Mouse (Mus musculus): Measurements from ENCODE around the gene Rnaset2a. TPM values are rescaled to one million over a fixed set of nuclear protein-coding genes. Genes with fewer than 3 reads are reported as not detected.
"Not testable (repeated sequence)": the region's sequence is repeated elsewhere in the genome, so short reads cannot be mapped to it uniquely, and the experiment has no call there.

Rnaset2a gene
- polyA plus RNA-seq (2016; fragmentation: Nextera tagmentation; extraction: Ambion mirVana) = 16.2 and 16.4 TPM in 2 replicates

DNA sequence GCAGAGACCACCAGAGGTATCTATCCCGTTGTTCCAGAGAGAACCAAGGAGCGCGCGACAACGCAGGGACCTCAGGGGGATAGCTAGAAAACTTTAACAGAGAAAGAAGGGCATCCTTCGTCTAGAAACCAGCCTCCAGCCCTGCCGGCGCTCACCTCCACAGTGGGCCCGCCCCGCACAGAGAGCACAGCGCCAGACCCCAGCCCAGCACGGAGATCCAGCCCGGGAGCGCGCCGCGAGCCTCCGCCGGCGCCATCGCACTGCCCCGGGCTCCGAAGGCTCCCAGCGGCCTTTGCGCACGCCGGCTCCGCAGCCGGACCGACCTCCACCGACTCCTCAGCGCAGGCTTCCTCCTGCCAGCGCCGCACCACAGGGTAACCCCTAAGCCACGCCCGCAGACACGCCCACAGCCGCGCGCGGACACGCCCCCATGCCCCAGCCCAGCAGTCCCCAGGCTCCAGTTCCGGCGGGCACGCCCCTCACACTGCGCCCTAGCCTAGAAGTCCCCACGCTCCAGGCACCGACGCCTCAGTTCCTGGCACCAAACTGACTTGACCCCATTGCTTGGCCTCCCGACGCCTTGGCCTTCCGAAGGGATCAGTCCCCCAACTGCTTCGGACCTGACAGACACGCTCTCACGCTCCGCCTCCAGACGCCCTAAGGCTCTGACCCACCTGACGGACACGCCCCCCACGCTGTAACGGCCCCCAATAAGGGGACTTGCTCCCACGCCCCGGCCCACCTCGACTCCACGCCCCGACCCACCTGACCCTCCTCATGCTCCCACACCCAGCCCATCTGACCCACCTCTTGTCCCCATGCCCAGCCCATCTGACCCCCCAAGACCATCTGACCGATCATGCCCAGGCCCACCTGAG is at the start of gene Rnaset2a, which contains the start of gene Gm49673:
TSS of gene Rnaset2a (minus strand) at position 659 of the 878 bp plus-strand sequence.
TSS of gene Gm49673 (minus strand) at position 350 of the 878 bp plus-strand sequence.
- not testable (repeated sequence) for H3K9me3 ChIP-seq (replicated peaks); H3K4me1 ChIP-seq; H3K27me3 ChIP-seq (ENCODE audit: low read depth, poor library complexity, severe bottlenecking); H3K36me3 ChIP-seq
- Histone ChIP-seq H3K4me3 (peak within 1 kb of the TSS; percentile 59), H3K27ac (replicated peaks) (peak within 1 kb of the TSS; percentile 84)
- under 1% methylated on average over 40 of the region's 67 CpGs for WGBS
- peak; percentile 27 for DNase-seq (ENCODE audit: low spot score)

- WGBS = 77% methylated on average over 3 of the region's 3 CpGs
These were observed 49.8 kb upstream of the Rnaset2a start for GRCm38 (mm10) chr17:8197652-8198051.

DNA sequence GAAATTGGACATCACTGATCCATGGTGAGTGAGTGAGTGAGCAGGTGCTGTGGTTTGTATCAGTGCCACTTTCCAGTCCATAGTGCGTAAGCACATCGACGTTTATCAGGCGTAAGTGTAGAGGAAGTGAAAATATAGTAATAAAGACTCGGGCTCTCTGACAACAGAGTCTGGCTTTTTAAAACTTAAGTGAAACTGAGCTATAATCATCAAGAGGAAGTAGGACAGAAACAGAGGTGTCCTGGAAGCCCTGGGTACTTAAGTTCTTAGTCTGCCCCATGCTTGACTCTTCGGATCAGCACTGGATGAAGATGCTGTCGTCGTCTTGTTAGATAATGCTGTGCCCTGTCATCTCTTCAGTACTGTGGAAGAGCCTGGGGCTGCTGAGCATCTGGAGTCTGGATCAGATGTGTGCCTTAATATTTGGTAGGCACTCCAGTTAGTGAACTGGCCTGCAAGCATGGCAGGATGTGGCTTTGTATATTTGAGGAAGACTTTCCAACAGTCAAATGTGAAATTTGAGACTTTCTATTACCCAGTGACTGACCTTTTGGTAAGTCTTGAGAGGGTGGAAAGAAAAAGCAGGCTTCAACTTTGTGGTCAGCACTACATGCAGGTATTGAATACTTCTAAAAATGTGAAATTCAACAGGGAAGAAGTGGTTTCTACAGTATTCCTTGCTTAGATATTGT is 47.9 kb upstream of the Rnaset2a start:
- Histone ChIP-seq H3K36me3 (peaks cover 61% of the 10 kb centered on the region), H3K27me3 (ENCODE audit: low read depth, poor library complexity, severe bottlenecking) (no peaks in the 10 kb centered on the region), H3K9me3 (replicated peaks) (no peaks in the 10 kb centered on the region), H3K4me3 (no peak overlapping the region), H3K27ac (replicated peaks) (no peak overlapping the region), H3K4me1 (no peaks in the 10 kb centered on the region)
- WGBS = 96% methylated on average over 8 of the region's 8 CpGs
- no peak for DNase-seq (ENCODE audit: low spot score)

More at GRCm38 (mm10) chr17:8197652-8198051, 49.8 kb upstream of the Rnaset2a start:
- no peaks in the 10 kb centered on the region for H3K27me3 ChIP-seq (ENCODE audit: low read depth, poor library complexity, severe bottlenecking)
- no peak overlapping the region for H3K27ac ChIP-seq (replicated peaks)
- H3K36me3 ChIP-seq = peaks cover 43% of the 10 kb centered on the region
- no peaks in the 10 kb centered on the region for H3K4me1 ChIP-seq
- DNase-seq (ENCODE audit: low spot score) = no peak
- no peaks in the 10 kb centered on the region for H3K9me3 ChIP-seq (replicated peaks)
- no peak overlapping the region for H3K4me3 ChIP-seq

DNA sequence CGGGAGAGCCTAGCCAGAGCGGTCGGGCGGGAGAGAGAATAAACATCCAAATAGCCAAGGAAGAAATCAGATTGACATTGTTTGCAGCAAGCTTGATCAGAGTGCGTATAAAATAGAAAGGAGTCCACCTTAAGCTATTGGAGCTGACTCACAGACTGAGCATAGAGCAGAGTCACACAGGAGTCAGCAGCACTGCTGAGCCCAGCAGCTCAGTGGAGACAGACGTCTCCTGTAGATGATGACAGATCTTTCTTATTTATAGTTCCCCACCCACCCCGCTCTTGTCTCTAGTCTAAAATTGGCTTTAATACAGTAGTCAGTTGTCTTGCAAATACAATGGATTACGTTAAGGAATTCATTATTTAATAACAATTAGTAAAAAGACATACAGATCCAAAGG is 45.8 kb upstream of the Rnaset2a start:
- Histone ChIP-seq H3K36me3 (peaks cover 82% of the 10 kb centered on the region), H3K4me3 (no peak overlapping the region), H3K27me3 (ENCODE audit: low read depth, poor library complexity, severe bottlenecking) (no peaks in the 10 kb centered on the region), H3K4me1 (no peaks in the 10 kb centered on the region), H3K9me3 (replicated peaks) (no peaks in the 10 kb centered on the region), H3K27ac (replicated peaks) (no peak overlapping the region)
- DNase-seq (ENCODE audit: low spot score) = no peak
- 94% methylated on average over 8 of the region's 8 CpGs for WGBS

DNA sequence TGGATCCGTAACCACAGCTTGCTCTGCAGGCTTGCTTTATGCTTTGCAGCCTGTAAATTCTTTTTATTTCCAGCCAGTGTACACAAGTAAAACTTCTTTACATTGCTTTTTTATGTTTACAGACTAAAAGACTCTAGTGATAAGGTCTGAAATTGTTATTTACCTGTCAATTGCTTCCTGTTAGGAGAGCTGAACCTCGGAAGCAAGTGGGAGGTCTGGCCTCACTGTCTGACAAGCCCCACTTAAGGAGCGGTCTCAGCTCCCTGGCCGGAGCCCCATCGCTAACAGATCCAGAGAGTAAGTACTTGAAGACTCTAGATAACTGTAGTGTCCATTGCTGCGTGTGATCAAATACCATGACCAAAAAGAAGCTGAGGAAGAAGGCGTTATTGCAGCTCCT is 36.3 kb upstream of the Rnaset2a start:
- Histone ChIP-seq H3K36me3 (peaks cover 92% of the 10 kb centered on the region), H3K4me1 (no peaks in the 10 kb centered on the region), H3K27me3 (ENCODE audit: low read depth, poor library complexity, severe bottlenecking) (no peaks in the 10 kb centered on the region), H3K4me3 (no peak overlapping the region), H3K27ac (replicated peaks) (no peak overlapping the region), H3K9me3 (replicated peaks) (no peaks in the 10 kb centered on the region)
- no peak for DNase-seq (ENCODE audit: low spot score)
- 92% methylated on average over 7 of the region's 7 CpGs for WGBS

DNA sequence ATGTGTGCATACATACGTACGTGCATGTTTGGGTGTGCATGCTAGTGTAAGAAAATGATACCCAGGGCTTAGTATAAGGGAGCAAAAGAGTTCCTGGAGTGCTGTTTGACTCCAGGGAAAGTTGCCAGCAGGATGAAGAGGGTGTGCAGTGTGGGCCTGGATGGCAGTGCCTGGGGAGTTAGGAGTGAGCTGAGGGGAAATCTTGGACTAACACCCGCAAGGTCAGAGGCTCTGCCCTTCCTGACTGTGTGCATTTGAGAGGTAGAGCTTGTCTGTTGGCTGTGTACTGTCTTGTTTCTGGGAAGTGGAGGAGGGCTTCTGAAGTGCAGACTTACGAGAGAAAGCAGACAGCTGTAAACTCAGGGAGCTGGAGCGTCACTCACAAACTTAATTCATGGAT is 35.9 kb upstream of the Rnaset2a start:
- WGBS = 94% methylated on average over 5 of the region's 5 CpGs
- H3K36me3 ChIP-seq = peaks cover 92% of the 10 kb centered on the region
- no peak overlapping the region for H3K4me3 ChIP-seq
- no peaks in the 10 kb centered on the region for H3K27me3 ChIP-seq (ENCODE audit: low read depth, poor library complexity, severe bottlenecking)
- no peaks in the 10 kb centered on the region for H3K4me1 ChIP-seq
- no peak for DNase-seq (ENCODE audit: low spot score)
- H3K9me3 ChIP-seq (replicated peaks) = no peaks in the 10 kb centered on the region
- H3K27ac ChIP-seq (replicated peaks) = no peak overlapping the region

- Histone ChIP-seq H3K36me3 (peaks cover 93% of the 10 kb centered on the region), H3K27ac (replicated peaks) (no peak overlapping the region), H3K9me3 (replicated peaks) (no peaks in the 10 kb centered on the region), H3K27me3 (ENCODE audit: low read depth, poor library complexity, severe bottlenecking) (no peaks in the 10 kb centered on the region), H3K4me3 (no peak overlapping the region), H3K4me1 (peaks cover 7% of the 10 kb centered on the region)
- 83% methylated on average over 5 of the region's 5 CpGs for WGBS
- DNase-seq (ENCODE audit: low spot score) = no peak
These were observed 29.2 kb upstream of the Rnaset2a start for GRCm38 (mm10) chr17:8177090-8177489.

GRCm38 (mm10) chr17:8171081-8171480 is 23.2 kb upstream of the Rnaset2a start:
- peaks cover 75% of the 10 kb centered on the region for H3K36me3 ChIP-seq
- no peaks in the 10 kb centered on the region for H3K9me3 ChIP-seq (replicated peaks)

GRCm38 (mm10) chr17:8170331-8170730 is 22.4 kb upstream of the Rnaset2a start:
- WGBS = 89% methylated on average over 7 of the region's 7 CpGs
- no peaks in the 10 kb centered on the region for H3K4me1 ChIP-seq

More at GRCm38 (mm10) chr17:8171081-8171480, 23.2 kb upstream of the Rnaset2a start:
- Histone ChIP-seq H3K4me3 (no peak overlapping the region), H3K4me1 (no peaks in the 10 kb centered on the region), H3K27me3 (ENCODE audit: low read depth, poor library complexity, severe bottlenecking) (no peaks in the 10 kb centered on the region), H3K27ac (replicated peaks) (no peak overlapping the region)
- no peak for DNase-seq (ENCODE audit: low spot score)
- 89% methylated on average over 4 of the region's 4 CpGs for WGBS

DNA sequence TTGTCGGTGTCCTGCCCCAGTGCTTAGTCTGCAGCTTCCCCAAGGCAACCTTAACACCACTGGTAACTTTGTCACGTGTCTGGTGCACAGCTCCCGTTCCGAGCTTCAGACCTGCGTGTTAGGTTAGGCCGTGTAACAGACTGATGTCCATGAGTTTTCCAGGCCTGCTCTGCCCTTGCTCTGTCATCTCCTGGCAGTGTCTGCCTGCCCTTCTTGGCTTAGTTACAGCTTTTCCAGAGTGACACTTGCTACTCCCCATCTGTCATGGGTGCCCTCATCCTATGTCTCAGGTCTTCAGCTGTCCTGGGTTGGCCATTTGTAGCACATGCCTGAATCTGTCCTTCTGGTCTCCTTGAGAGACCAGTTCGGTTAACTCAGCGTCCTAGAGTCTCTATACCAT is 19.5 kb upstream of the Rnaset2a start:
- DNase-seq (ENCODE audit: low spot score); H3K27ac ChIP-seq (replicated peaks): not testable (repeated sequence)

More at GRCm38 (mm10) chr17:8170331-8170730, 22.4 kb upstream of the Rnaset2a start:
- no peak overlapping the region for H3K27ac ChIP-seq (replicated peaks)
- no peaks in the 10 kb centered on the region for H3K9me3 ChIP-seq (replicated peaks)
- DNase-seq (ENCODE audit: low spot score) = no peak
- peaks cover 67% of the 10 kb centered on the region for H3K36me3 ChIP-seq
- H3K27me3 ChIP-seq (ENCODE audit: low read depth, poor library complexity, severe bottlenecking) = no peaks in the 10 kb centered on the region
- no peak overlapping the region for H3K4me3 ChIP-seq

GRCm38 (mm10) chr17:8166454-8166853 is 18.6 kb upstream of the Rnaset2a start:
- H3K4me3 ChIP-seq = peak overlapping the region; percentile 61
- WGBS = 61% methylated on average over 2 of the region's 3 CpGs
- H3K36me3 ChIP-seq = peaks cover 29% of the 10 kb centered on the region

More for the DNA sequence above, 19.5 kb upstream of the Rnaset2a start:
- not testable (repeated sequence) for H3K4me3 ChIP-seq; H3K9me3 ChIP-seq (replicated peaks); H3K4me1 ChIP-seq; H3K27me3 ChIP-seq (ENCODE audit: low read depth, poor library complexity, severe bottlenecking)
- 96% methylated on average over 7 of the region's 8 CpGs for WGBS
- peaks cover 39% of the 10 kb centered on the region for H3K36me3 ChIP-seq

DNA sequence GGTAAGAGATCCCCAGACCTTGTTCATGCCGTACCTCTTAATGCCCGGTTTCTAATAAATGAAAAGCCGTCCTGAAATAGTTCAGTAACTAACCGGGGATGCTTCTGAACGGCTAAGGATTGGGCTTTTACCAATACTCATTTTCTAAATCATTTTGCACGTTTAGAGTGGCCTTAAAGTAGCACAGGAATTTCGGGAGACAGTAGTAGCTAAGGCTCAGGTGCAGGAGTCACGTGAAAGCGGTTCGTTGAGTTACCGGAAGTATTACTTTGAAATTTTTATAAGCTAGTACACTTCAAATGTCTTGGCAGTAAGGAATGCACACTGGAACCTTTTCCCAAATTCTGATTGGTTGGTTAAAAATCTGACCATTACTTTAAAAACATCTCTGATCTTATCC is 18.1 kb upstream of the Rnaset2a start:
- not testable (repeated sequence) for DNase-seq (ENCODE audit: low spot score); H3K27me3 ChIP-seq (ENCODE audit: low read depth, poor library complexity, severe bottlenecking); H3K9me3 ChIP-seq (replicated peaks); H3K4me1 ChIP-seq
- Histone ChIP-seq H3K36me3 (peaks cover 24% of the 10 kb centered on the region), H3K4me3 (peak overlapping the region; percentile 61), H3K27ac (replicated peaks) (peak overlapping the region; percentile 84; the same call in 1 of the 2 replicates)
- WGBS = 1% methylated on average over 11 of the region's 11 CpGs

More at GRCm38 (mm10) chr17:8166454-8166853, 18.6 kb upstream of the Rnaset2a start:
- H3K27ac ChIP-seq (replicated peaks); H3K9me3 ChIP-seq (replicated peaks); DNase-seq (ENCODE audit: low spot score); H3K4me1 ChIP-seq; H3K27me3 ChIP-seq (ENCODE audit: low read depth, poor library complexity, severe bottlenecking): not testable (repeated sequence)

- H3K4me1 ChIP-seq = not testable (repeated sequence)
These were observed 17.7 kb upstream of the Rnaset2a start for GRCm38 (mm10) chr17:8165608-8165945.

More at GRCm38 (mm10) chr17:8165608-8165945, 17.7 kb upstream of the Rnaset2a start:
- not testable (repeated sequence) for DNase-seq (ENCODE audit: low spot score); H3K9me3 ChIP-seq (replicated peaks); H3K27me3 ChIP-seq (ENCODE audit: low read depth, poor library complexity, severe bottlenecking)
- Histone ChIP-seq H3K27ac (replicated peaks) (peak overlapping the region; percentile 84), H3K4me3 (peak overlapping the region; percentile 61), H3K36me3 (peaks cover 20% of the 10 kb centered on the region)
- WGBS = 0% methylated on average over 39 of the region's 42 CpGs
